Mouse (Mus musculus) central nervous system, embryonic 14 days (tissue): ENCODE measurements around the gene Chd9. TPM values are rescaled to one million over a fixed set of nuclear protein-coding genes. Genes with fewer than 3 reads are reported as not detected.

Experiments
- polyA plus RNA-seq: library from polyadenylated mRNA; depleted of rRNA; stranded (reverse); fragments of >200 nt; gene quantifications from 2 replicates; pipeline ENCODE4 v1.2.3, GENCODE M21; 2012; rRNA removed

Gene Chd9
- 77.4 and 80.4 TPM in 2 replicates for polyA plus RNA-seq

GRCm38 (mm10) chr8:90828181-90828986 is at the start of gene Chd9:
Gene Chd9, plus strand, starts transcription at chr8:90828352.

GRCm38 (mm10) chr8:90817293-90817692 is 10.9 kb upstream of the Chd9 start, which contains the start of gene Gm19935:
Gene Gm19935, minus strand, starts transcription at chr8:90817393.

GRCm38 (mm10) chr8:91069834-91070233 is 241.7 kb downstream of the Chd9 start, which contains the start of gene Rbl2:
Gene Rbl2, plus strand, starts transcription at chr8:91070057.

Other genes starting within 250 kb of the Chd9 start
- gene Gm19935, start 11.0 kb upstream of the Chd9 start, polyA plus RNA-seq, result 0.61 and 0.85 TPM in 2 replicates
- 22.8 and 24.1 TPM in 2 replicates for gene Rbl2, start 241.7 kb downstream of the Chd9 start, polyA plus RNA-seq